Mouse (Mus musculus) lung, postnatal 0 days (tissue): ENCODE measurements around the gene Thra.

Experiments
- CTCF ChIP-seq: IDR thresholded peaks from 2 replicates; pipeline ENCODE4 v1.5.1; 2016; ENCODE audit warnings: antibody characterized with exemption, mild to moderate bottlenecking
- EP300 ChIP-seq: IDR thresholded peaks from 2 replicates; pipeline ENCODE4 v1.6.1; 2016; ENCODE audit warnings: antibody characterized with exemption, mild to moderate bottlenecking, control low read depth

GRCm38 (mm10) chr11:98699911-98700310 lies 40.5 kb upstream of the Thra start:
- TF ChIP-seq EP300 (no peak), CTCF (peak; percentile 92)
